Mouse (Mus musculus): ENCODE measurements around the gene Pelo.

- TF ChIP-seq POLR2A (IDR thresholded peaks at IDR 0.05; ENCODE audit: insufficient read depth, low read length) (no peak), CTCF (IDR thresholded peaks at IDR 0.05; ENCODE audit: low read depth, low read length) (no peak)
Observed at GRCm38 (mm10) chr13:115067968-115068330, 22.0 kb downstream of the Pelo start.
